Mouse (Mus musculus) bone marrow macrophage, adult 2 months (primary cell): ENCODE results near the gene Serpinb1b.

Experiments
- CTCF ChIP-seq: IDR thresholded peaks from 2 replicates; pipeline ENCODE4 v1.5.1; 2012; ENCODE audit warnings: low read depth, mild to moderate bottlenecking, low read length, moderate library complexity
- POLR2A ChIP-seq: IDR thresholded peaks from 2 replicates; pipeline ENCODE4 v1.6.1; 2012; ENCODE audit warnings: mild to moderate bottlenecking, low read depth, low read length, borderline replicate concordance

GRCm38 (mm10) chr13:33141435-33141834, 63.1 kb downstream of the Serpinb1b start:
- TF ChIP-seq POLR2A (no peak), CTCF (no peak)
